Mouse (Mus musculus) left cerebral cortex, adult 11 months (tissue): ENCODE data around the gene Ivd.

Experiments
- DNase-seq: peaks from one replicate; pipeline ENCODE4 v3.0.0; 2022; ENCODE audit warnings: low spot score

Ivd gene

DNA sequence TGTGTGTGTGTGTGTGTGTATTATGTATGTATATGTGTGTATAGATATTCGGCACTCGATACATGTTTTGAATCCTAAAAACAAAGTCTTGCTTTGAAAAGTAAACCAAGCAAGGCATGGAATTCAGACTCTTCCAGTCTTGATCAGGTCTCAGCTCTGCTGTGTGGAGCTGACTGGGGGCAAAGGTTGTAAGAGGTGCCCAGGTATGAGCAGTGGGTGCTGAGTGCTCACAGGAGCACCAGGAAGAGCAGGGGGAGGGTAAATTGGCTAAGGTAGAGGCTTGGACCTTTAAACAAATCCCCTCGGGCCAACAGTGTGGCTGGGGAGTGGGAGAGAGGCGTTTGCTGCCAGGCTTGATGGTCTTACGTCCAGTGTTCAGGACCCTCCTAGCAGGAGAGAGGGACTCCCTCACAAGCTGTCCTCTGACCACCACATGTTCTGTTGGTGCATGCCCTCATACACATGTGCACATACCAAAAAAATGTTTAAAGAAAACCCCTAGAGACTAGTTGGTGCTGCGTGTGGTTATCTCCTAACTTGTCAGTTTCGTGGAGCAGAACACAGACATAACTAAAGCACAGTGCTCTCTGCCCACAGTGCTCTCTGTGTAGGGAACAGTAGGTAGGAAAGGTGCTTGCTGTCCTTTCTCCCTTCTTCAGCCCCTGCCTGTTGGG, 49.0 kb downstream of the Ivd start:
- no peak for DNase-seq

DNA sequence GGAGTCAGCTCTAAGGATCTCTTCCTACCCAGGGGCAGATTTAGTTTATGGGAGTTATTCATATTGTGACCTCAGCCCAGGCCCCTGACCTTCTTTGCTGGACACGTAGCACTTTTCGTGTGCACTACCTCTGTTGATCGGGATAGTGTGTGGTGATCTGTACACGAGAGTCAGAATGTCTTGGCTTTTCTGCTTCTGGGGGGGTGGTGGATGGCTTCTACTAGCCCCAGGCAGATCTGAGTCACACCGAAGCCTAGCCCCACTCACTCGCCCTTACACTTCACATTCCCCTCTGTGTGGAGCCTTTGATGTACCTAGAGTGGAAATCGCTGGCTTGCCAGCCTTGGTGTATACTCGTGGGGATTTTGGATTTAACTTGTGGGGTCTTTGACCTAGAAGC, 51.0 kb downstream of the Ivd start:
- DNase-seq: no peak

DNA sequence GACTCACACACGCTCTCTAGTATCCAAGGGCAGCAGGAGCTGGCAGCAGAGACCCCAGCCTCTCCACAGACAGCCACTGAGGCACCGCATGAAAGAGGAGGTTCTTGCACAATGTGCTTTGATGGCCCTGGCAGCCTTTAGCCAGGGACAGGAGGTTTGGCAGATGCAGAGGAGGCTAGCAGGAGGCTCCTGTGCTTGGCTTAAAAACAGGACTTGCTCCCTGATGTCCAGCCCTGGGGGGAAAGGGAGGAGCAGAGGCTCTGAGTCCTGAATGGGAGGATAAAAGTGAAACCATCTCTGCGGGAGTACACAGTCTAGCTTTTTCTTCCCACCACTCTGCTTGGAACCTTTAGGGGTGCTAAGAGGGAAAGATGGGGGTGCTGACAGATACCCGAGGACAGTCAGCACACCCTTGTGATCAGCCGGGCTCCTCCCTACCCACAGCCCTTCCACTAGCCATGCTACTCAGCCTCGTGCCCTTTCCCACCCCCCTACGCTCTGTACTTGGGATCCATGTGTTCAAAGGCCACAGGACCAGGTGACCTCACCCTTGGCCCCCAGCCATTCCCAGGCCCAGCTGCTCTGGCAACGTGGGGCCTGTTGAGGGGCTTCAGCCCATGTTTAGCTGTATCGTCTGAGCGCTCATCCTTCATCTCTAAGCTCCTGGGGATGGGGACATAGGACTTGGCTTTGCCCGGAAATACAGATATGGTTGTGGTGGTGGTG, 52.0 kb downstream of the Ivd start:
- no peak for DNase-seq

DNA sequence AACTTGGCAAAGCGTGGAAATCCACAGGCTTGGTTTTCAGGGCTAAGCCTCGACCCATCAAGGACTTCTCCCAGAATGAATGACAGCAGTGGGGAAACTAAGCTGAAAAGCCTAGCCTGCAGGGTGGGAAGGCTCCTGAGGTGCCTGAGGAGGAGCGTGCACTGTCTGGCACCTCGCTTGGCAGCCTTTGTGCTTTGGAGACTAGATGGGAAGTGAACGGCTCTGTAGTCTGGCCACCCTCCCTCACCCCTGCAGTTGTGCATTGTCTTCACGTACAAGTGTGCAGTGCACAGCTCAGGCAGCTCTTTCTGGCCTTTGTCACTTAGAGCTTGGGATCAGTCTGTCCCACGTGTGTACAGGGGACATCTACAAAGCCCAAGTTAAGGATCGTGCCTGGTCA, 52.9 kb downstream of the Ivd start:
- no peak for DNase-seq

DNA sequence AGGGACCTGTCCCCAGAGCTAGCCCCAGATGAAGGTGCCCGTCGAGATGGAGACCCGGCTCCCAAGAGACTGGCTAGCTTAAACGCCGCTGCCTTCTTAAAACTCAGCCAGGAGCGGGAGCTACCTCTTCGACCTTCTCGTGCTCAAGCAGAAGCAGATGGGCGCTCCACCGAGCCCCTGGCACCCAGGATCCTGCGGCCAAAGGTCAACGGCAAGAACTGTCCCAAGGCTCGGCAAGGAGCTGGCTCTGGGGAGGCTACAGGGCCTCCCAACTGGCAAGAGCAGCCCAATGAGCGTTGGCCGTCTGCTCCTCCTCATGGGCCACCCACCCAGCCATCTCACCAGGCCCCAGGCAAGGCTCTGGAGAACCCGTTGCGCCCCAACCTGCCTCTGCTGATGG, 54.7 kb downstream of the Ivd start:
- no peak for DNase-seq

DNA sequence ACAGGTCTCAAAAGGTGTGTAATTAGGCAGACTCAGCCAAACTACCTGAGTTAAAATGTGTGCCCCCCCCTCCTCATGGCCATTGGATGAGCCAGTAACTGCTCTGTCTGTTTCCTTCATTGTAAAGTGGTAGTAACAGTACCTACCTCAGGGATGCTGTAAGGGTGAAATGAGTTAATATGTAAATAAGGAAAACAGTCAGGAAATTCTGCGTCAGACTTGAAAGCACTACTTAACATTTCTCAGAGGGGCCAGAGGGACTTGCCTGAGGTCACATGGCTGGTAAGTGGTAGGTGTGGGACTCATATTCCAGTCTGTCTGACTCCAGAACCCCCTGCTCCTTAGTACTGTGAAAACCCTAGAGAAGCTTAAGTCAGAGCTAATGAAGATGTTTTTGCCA, 56.8 kb downstream of the Ivd start:
- no peak for DNase-seq

DNA sequence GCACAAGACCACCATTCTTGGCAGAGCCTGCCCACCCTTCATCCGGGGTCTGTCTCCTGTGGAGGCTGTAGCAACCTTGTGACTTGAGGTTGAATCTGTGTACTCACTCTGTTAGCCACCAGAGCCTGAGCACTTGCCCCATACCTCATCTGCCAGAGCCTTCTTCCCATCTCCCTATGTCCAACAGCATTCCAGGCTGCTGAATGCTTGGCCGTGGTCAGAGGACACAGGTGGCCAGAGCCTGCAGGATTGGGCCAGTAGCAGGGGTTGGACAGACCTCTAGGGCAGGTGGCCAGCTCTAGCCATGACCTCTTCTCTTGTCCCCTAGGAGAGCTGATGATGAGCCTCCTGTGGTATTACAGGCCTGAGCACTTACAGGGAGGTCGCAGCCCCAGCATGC, 58.7 kb downstream of the Ivd start:
- no peak for DNase-seq

DNA sequence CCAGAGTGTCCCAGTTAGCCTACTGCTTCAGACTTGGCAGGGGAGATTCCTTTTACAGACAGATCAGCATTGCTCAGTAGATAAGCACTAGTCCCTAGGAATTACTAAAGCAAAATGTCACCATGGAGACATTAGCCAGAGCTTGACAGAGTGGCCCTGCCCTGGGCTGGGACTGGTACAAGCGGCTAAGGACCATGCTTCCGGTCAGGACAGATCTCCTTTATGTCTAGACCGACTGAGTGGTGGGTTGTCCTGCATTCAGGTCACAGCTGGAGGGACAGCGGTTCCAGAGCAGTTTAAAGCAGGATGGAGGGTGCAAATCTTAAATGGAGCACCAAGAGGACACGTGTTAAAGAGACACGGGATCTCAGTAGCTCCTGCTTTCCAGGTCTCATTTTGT, 64.2 kb downstream of the Ivd start:
- DNase-seq: no peak

DNA sequence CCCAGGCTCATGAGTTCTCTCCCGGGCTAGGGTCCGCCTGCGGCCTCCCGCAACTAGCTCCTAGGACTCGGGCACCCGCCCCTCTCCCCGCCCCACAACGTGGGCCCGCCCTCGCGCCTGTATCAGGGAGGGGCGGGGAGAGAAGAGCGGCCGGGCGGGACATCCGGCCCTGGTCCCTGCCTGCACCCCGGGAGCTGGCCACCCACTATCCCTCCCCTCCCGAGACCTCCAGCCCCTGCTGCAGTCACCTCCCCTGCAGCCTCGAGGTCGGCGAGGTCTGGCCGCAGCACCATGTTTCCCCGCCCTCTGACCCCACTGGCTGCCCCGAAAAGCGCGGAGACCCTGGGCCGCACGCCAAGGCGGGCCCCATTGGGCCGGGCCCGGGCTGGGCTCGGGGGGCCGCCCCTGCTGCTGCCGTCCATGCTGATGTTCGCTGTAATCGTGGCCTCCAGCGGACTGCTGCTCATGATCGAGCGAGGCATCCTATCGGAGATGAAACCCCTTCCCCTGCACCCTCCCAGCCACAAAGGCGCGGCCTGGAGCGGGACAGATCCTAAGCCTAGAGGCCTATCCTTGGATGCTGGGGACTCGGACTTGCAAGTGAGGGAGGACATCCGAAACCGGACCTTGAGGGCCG, 64.7 kb downstream of the Ivd start, which contains the start of gene Chst14:
Chst14 (plus strand) TSS at position 136 of the 637 bp plus-strand sequence.
- DNase-seq: no peak

DNA sequence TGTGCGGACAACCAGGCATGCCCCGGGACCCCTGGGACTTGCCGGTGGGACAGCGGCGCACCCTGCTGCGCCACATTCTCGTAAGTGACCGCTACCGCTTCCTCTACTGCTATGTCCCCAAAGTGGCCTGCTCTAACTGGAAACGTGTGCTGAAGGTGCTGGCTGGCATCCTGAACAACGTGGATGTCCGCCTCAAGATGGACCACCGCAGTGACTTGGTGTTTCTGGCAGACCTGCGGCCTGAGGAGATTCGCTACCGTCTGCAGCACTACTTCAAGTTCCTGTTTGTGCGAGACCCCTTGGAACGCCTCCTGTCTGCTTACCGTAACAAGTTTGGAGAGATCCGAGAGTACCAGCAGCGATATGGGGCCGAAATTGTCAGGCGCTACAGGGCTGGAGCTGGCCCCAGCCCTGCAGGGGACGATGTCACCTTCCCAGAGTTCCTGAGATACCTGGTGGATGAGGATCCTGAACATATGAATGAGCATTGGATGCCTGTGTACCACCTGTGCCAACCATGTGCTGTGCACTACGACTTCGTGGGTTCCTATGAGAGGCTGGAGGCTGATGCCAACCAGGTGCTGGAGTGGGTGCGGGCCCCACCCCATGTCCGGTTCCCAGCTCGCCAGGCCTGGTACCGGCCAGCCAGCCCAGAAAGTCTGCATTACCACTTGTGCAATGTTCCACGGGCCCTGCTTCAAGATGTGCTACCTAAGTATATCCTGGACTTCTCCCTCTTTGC, 65.4 kb downstream of the Ivd start:
- DNase-seq: no peak
